ENCODE assay signal across 9 mouse cellular contexts in genomic region chr13:118350257-118350656, GRCm38 (mm10). TPM values are rescaled to one million over a fixed set of nuclear protein-coding genes. Genes with fewer than 3 reads are reported as not detected.
A peak's percentile ranks its signal among the peaks of the same experiment; 100 is the strongest.
DNase-seq lines count a peak whose midpoint lies in the region; ATAC-seq lines count a peak whose summit lies in the region.
"Had no signal": no experiment of that assay in that cellular context is flagged by ENCODE, and none has a peak within 500 bp of the region (broad histone marks: within the 10 kb centered on the region; RNA-seq: fewer than 3 reads in every experiment).

No protein-coding gene starts in this region.

- intact Hi-C loops in heart, postnatal 10 days (cut with DNase I), result loop anchor here (5.0 kb wide), 1 partner anchor 748 kb away; the partner anchor contains the start of gene Hcn1

- no peak for ATAC-seq in heart, embryonic 12.5 days (ENCODE audit: insufficient number of reproducible peaks, low FRiP score)
- ATAC-seq in CD4-positive, CD25-positive, alpha-beta regulatory T cell, adult 4 months, result peak; percentile 57

- no peak overlapping the region for H3K4me2 ChIP-seq in heart, embryonic 12.5 days

- 23% methylated on average over 10 of the region's 10 CpGs for WGBS in heart, embryonic 12.5 days

- no peak overlapping the region for H3K9ac ChIP-seq in heart, embryonic 12.5 days

- H3K27me3 ChIP-seq in heart, embryonic 12.5 days (replicated peaks), result no peaks in the 10 kb centered on the region

- H3K27ac ChIP-seq in heart, embryonic 12.5 days (ENCODE audit: poor library complexity, severe bottlenecking), result no peak overlapping the region

- DNase-seq in heart, postnatal 10 days, result peak; percentile 8 to 21
- peak; percentile 0 for DNase-seq in 3134 (ENCODE audit: extremely low read depth, insufficient read length, low spot score)
- DNase-seq in embryo, embryonic 11.5 days (ENCODE audit: low read depth, low spot score), result peak; percentile 11
- no peak for DNase-seq in ovary, postnatal 10 days (ENCODE audit: low spot score)
- no peak for DNase-seq in right cerebral cortex, postnatal 4 days
- DNase-seq in layer of hippocampus, adult 11-12 months (ENCODE audit: low spot score), result no peak

- no peaks in the 10 kb centered on the region for H3K9me3 ChIP-seq in heart, embryonic 12.5 days (replicated peaks)

- H3K36me3 ChIP-seq in heart, embryonic 12.5 days, result no peaks in the 10 kb centered on the region

- no peak overlapping the region for H3K4me3 ChIP-seq in heart, embryonic 12.5 days
- H3K4me3 ChIP-seq: erythroblast, embryonic 14.5 days had no signal

- H3K4me1 ChIP-seq in heart, embryonic 12.5 days (replicated peaks), result no peaks in the 10 kb centered on the region

RNA-seq across cellular contexts. Expression of gene B430218F22Rik, which starts 36.2 kb away (rescaled TPM):
- not detected for total RNA-seq in heart, postnatal 10 days (2021)
- polyA plus RNA-seq in heart, embryonic 12.5 days (2016; fragmentation: Nextera tagmentation; extraction: Ambion mirVana), result 0.42 and 1.4 TPM in 2 replicates
- polyA plus RNA-seq in CD4-positive, CD25-positive, alpha-beta regulatory T cell, adult 4 months (2017; shearing (Covaris generic)), result under 1 TPM in 1 of 2 experiments, not detected in 1; 0.67 TPM
- polyA plus RNA-seq: erythroblast, embryonic 14.5 days had no signal

RNA-seq across cellular contexts. Expression of gene Mrps30, which starts 36.8 kb away (rescaled TPM):
- total RNA-seq in heart, postnatal 10 days (2021), result 10 to 100 TPM; 23.9 to 24.4 TPM
- 34.8 and 37.5 TPM in 2 replicates for polyA plus RNA-seq in heart, embryonic 12.5 days (2016; fragmentation: Nextera tagmentation; extraction: Ambion mirVana)
- polyA plus RNA-seq in CD4-positive, CD25-positive, alpha-beta regulatory T cell, adult 4 months (2017; shearing (Covaris generic)), result 1 to 10 TPM; 1.1 to 1.8 TPM

Comparison
In these comparisons a context has a peak if more than half of its experiments do, and no peak if none do; other contexts are left out.
1. DNase-seq: peak in heart, postnatal 10 days (2 of 2), 3134 (single experiment) and embryo, embryonic 11.5 days (single experiment); none in ovary, postnatal 10 days (single experiment), right cerebral cortex, postnatal 4 days (single experiment) and layer of hippocampus, adult 11-12 months (single experiment).
2. RNA of gene Mrps30, which starts 36.8 kb away (polyA plus RNA-seq): 34.8 to 37.5 TPM in heart, embryonic 12.5 days; 1.1 to 1.8 TPM in CD4-positive, CD25-positive, alpha-beta regulatory T cell, adult 4 months; every median in the first group is over 10 times any median in the second.